Mouse (Mus musculus) adipocyte (in vitro differentiated cells): ENCODE results near the gene Pttg1.

Experiments used
- DNase-seq: peaks from one replicate; pipeline ENCODE4 v3.0.0-alpha.2; 2016; ENCODE audit warnings: low spot score

Gene Pttg1

GRCm38 (mm10) chr11:43408888-43409287, 17.2 kb downstream of the Pttg1 start:
- DNase-seq, result no peak

DNA sequence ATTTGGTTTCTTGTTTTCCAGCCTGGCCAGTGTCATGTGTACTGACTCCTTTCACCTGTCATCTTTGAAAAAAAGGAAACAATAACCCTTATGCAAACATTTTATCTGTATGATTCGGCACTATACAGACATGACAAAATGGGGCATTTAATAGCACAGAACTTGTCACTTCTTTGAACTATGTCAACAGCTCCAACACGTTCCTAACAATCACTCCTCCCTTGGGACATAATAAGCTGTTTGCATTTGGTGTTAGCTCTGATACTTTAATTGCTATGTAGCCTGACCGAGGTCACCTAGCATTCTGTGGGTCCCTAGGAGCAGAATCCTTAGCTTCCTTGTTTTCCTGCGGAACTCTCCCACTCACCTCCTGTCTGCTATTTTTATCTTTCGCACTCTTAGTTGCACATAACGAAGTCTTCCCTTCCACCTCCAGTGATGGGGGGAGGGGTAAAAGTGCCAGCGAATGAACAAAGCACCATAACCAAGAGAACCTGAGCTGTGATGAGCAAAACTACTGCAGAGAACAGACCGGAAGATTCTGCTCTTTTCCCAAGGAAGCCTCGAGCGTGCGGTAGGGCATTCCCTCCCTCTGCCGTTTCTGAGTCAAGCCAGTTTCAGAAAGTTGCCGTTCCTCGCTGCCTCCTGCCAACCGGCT, 21.8 kb downstream of the Pttg1 start:
- DNase-seq, result no peak

DNA sequence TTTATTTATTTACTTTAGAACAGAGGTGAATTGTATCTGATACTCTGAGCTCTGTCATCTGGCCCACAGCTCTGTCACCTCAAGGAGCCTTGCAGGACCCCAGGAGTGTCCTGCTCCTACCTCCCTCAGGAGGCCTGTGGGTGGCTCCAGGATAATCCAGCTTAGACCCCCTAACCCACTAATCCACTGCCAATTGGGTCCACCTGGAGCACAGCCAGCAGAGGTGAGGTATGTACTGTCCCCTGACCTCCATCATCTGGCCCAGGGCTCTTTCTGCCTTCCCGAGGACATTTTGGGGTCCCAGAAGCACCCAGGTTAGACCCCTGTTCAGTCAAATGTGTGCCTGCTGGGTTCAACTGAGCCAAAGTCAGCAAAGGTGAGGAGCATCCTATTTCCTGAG, 25.9 kb downstream of the Pttg1 start:
- no peak for DNase-seq

GRCm38 (mm10) chr11:43399297-43399696, 26.8 kb downstream of the Pttg1 start:
- DNase-seq, result no peak

GRCm38 (mm10) chr11:43396672-43397071, 29.4 kb downstream of the Pttg1 start:
- no peak for DNase-seq

- no peak for DNase-seq
These were observed 29.8 kb downstream of the Pttg1 start for GRCm38 (mm10) chr11:43396246-43396645.

DNA sequence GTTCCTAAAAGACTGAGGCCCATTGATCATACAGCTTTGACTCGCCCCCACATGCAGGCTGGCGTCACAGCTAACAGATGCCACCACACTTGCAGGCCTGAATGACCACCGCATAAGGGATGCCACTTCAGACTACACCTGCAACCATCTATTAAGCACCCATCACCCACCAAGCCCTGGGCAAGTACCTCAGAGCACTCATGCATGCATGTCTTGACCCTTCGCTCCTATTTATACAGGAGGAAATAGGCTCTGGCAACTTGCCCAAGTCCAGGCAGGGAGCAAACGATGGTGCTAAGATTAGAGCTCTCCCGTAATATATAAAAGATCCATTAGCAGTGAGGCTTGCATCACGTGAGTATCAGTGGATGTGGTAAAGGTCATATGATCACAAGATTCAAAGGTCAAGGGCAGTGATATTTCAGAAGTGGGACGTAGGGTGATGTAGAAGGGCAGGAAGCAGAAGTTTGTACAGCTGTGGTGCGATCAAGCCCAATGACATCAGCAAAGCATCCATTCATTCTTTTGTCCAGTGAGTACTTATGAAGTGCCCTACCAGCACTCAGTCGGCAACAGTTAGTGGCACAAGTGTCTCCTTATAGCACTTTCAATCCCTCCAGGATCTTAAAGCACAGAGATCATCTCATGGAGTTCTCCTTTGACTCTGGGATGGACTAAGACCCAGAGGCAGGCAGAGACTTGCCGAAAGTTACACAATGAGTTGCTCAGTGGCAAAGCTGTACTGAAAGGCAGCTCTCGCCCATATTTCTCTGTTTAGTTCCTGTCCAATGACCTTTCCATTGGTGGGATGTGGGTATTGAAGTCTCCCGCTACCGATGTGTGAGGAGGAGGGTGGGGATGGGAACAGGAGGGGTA, 30.7 kb downstream of the Pttg1 start:
- no peak for DNase-seq

GRCm38 (mm10) chr11:43393325-43393724, 32.7 kb downstream of the Pttg1 start:
- DNase-seq, result no peak

DNA sequence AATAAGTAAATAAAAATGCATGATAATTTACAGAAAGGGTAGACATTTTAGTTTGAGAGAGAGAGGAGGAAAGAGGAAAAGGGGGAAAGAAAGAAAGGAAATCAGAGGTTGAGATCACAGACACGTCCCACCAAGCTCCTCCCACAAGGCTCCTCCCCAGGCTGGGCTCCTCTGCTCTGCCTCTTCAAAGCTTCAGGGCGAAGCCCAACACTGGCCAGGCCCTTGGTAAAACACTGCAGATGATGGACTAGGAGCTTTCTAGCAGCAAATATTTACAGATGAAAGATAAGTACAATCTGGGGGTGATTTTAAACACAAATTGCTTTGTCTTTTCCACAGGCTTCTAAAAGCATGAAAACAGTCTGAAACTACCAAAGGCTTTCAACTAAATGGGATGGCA, 33.3 kb downstream of the Pttg1 start:
- DNase-seq, result no peak

DNA sequence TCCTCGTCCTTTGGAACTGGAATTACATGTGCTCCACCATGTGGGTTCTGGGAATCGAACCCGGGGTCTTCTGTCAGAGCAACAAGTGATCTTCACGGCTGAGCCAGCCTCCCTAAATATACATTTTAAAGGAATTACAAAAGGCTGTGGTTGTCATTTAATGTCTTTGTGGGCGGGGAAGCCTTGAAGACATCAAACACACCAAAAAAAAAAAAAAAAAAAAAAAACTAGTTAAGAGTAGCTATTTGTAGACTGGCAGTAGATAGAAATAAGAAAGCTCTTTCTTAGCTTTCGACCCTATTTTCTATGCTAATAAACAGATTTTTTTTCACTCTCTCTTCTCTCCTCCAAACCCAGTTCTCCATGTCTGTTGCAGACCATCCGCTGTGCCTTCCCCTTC, 36.9 kb downstream of the Pttg1 start:
- DNase-seq, result no peak

GRCm38 (mm10) chr11:43388122-43389097, 37.6 kb downstream of the Pttg1 start:
- DNase-seq, result no peak

GRCm38 (mm10) chr11:43387004-43387880, 38.8 kb downstream of the Pttg1 start:
- DNase-seq, result no peak

GRCm38 (mm10) chr11:43385716-43386115, 40.3 kb downstream of the Pttg1 start:
- DNase-seq, result no peak

DNA sequence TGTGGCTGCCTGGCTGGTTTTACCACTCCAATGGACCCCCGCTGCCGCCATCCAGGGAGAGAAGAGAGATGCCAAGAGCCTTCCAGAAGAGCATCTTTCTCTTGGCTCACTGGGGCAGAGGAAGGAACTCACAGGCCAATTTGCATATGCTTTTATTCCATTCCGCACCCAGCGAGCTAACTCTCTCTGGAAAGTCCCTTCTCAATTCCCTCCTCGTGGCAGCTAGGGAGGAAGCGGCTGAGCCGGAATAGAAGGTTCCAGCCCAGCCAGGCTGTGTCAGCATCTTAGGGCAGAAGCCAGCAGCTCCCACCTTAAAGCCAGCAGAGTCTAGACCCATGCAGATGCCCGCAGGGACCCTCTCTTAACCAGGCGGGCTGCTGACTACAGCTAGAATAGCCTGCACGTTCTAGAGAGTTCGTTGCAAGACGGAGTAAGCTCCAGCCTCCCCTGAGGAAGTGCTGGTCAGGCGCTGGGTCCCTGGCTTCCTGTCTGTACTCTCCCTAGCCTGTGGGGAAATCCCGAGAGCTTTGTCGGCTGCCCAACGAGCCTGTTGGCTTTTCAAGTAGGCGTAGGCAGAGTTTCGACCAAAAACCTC, 40.9 kb downstream of the Pttg1 start:
- DNase-seq, result no peak

- DNase-seq, result no peak
These were observed 42.5 kb downstream of the Pttg1 start for GRCm38 (mm10) chr11:43383581-43383980.

- DNase-seq, result no peak
These were observed 45.1 kb downstream of the Pttg1 start for GRCm38 (mm10) chr11:43380901-43381300.

DNA sequence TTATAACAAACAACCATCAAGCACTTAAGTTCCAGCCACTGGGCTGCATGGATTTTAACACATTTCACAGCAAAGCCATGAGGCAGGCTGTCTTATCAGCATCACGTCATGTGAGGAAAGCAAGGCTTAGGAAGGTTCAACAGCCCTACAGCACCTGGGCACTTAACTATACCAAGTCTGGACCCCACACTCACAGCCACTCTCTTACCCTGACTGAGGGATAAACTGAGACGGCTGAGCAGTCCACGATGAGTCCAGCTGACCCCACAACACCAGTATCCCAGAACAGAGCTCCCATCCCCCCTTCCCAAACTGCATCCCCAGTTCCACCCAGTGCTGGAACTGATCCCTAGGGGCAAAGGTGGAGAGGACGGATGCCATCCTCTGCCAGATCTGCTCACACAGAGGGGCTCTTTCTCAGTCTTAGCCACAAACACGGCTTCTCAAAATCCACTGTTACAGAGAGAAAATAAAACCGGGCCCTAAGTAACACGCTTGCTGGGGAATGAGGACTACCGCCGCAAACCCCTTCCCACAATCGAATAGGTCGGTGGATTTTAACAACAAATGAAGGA, 46.1 kb downstream of the Pttg1 start:
- no peak for DNase-seq

DNA sequence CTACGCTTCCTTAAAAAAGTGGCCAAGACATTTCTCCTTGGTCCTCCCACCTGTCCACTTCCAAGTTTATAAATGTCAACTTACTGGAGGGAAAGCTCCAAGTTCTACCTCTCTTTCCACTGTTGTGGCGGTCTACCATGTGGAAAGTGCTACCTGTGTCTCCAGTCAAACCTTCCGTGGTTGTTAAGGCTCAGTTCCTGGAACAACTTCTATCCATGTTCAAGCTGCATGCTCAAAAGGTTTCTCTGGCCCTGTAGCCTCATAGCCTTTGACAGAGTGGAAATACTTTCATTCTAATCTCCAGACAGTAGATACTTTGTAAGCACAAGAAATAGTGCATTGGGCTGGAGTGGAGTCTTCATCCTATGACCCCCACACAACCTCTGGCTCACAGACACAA, 46.6 kb downstream of the Pttg1 start:
- DNase-seq, result no peak

GRCm38 (mm10) chr11:43377083-43377850, 48.8 kb downstream of the Pttg1 start:
- no peak for DNase-seq

- DNase-seq, result no peak
These were observed 49.5 kb downstream of the Pttg1 start for GRCm38 (mm10) chr11:43376598-43376997.
